Mouse (Mus musculus): Measurements from ENCODE around the gene Nfia.

Gene Nfia

DNA sequence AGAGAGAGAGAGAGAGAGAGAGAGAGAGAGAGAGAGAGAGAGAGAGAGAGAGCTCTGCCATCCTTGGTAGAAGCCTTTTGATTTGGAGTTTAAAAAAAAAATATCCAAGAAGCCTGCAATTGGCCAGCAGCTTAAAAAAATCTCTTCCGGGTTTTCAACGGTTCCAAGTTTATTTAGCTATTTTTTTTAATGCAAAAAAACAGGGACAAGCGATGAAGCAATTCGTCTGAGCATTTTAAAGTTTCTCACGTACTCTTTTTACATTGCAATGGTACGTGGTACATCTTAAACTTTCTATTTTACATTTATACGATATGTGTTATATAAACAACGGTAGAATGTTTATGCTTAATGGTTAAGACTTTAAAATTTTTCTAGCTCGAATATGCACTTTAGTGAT is at the start of gene Nfia:
Gene Nfia (plus strand): TSS at position 94 of the 400 bp plus-strand sequence.
- peak; percentile 74 for DNase-seq

DNA sequence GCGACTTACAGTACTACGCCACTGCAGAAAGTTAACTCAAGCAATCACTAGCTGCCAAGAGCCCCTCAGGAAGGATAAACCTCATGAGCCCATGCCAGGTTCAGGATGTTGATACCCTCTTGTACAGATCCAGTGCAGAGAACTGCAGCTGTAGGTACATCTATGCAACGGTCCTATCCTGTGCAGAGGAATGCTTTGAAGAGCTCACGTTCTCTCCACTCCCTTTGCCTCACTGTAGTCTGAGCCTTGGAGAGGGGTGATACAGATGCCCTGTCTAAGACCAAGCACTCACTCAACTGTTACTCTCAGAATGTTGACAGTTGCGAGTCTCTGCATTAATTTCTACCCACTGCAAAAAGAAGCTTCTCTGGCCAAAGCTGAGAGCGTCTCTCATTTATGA is 49.2 kb upstream of the Nfia start:
- DNase-seq, result no peak

DNA sequence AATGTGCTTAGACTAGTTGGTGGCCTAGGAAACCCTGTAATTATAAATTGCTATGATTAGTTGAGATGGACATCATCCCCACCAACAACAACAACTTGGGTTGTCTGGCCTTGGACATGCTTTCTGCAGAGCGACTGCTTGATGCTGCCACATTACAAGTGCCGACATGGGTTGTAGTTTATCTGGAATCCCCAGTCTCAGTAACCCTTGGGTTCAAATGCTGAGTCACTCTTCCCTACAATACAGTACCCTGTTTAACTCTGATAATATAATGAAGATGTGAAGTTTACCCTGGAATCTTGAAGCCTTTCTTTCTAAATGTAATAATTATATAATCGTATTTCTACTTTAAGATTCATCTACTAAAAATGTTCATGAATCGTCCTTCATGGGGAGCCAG is 44.0 kb upstream of the Nfia start:
- DNase-seq, result no peak

- no peak for DNase-seq
These were observed 42.5 kb upstream of the Nfia start for GRCm38 (mm10) chr4:97729999-97730398.

- DNase-seq, result no peak
These were observed 42.1 kb upstream of the Nfia start for GRCm38 (mm10) chr4:97730416-97730815.

DNA sequence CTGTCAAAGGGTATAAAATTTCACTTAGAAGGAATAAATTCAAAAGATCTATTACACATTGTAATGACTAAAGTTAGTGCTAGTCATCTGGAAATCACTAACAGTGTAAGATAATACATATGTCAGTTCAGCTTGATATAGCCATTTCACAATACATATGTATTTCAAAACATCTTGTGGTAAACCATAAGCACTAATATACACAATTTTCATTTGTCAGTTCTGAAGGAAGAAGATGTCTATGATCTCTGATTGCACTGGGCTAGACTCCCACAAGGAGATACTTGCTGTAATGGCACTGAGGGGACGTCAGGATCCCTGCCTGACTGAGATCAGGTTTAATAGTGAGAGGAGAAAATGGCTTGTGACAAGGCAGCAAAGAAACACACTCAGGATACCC is 39.1 kb upstream of the Nfia start:
- no peak for DNase-seq

GRCm38 (mm10) chr4:97743932-97744331 is 28.6 kb upstream of the Nfia start:
- no peak for DNase-seq

GRCm38 (mm10) chr4:97745296-97746105 is 27.0 kb upstream of the Nfia start:
- DNase-seq, result peak; percentile 80

- no peak for DNase-seq
These were observed 26.2 kb upstream of the Nfia start for GRCm38 (mm10) chr4:97746106-97746900.

GRCm38 (mm10) chr4:97750401-97750800 is 22.1 kb upstream of the Nfia start:
- DNase-seq, result peak; percentile 9

DNA sequence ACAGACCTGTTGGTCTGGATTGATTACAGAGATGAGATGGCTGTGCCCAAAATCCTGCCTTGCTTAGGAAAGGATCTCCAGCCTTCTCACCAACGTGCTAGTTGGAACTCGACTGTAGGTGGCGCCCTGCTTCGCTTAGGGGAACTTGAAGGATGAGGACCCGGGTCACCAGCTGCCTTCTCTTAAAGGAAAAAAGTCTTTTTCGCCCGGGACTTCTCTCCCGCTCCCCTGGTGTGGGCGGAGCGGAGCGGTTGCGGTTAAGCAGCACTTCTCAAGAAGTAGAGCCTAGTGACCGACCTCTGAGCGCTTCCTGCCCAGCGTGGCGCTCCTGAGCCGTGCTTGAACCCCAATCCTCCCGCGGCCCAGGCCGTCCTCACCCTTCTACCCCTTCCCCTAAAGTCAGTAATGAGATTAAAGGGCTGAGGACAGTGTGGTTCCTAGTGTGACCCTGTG is 21.5 kb upstream of the Nfia start:
- DNase-seq, result peak; percentile 95

- DNase-seq, result peak; percentile 83
These were observed 20.9 kb upstream of the Nfia start for GRCm38 (mm10) chr4:97751483-97752251.

GRCm38 (mm10) chr4:97752276-97753010 is 20.1 kb upstream of the Nfia start:
- no peak for DNase-seq

DNA sequence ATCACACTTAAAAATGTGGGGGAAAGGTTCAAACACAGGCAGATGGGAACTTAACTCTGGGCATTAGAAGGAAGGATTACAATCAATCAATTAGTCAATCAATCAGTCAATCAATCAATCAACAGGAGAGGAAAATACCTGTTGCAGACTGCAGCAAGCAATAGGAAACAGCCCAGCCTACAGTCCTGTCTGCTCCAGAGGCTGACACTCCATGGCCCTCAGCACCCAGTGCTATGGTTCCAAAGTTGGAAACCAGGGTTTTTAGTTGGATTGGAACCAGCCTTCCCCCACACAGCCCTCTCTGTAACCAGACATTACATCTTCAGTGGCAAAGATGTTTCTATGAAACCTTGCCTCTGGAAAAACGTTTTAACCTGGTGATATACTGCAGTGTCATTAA is 19.0 kb upstream of the Nfia start:
- peak; percentile 2 for DNase-seq

DNA sequence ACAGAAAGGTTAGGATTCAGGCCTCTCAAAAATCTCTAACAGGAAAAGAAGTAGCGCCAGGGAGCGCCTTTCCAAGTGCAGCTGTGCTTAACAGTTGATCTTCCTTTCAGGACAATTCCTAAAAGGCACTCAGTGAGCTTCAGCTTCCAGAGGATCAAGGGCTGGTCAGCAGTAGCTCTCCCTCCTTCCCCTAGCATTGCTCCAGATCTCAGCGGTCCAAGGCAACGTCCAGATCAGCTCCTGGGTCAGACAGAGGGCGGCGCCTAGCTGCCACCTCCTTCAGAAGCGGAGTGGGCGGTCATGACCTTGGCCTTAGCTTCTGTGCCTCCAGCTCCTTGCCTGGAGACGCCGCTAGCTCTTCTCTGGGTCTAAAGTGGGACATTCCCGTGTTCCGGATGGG is 18.3 kb upstream of the Nfia start:
- peak; percentile 86 for DNase-seq

DNA sequence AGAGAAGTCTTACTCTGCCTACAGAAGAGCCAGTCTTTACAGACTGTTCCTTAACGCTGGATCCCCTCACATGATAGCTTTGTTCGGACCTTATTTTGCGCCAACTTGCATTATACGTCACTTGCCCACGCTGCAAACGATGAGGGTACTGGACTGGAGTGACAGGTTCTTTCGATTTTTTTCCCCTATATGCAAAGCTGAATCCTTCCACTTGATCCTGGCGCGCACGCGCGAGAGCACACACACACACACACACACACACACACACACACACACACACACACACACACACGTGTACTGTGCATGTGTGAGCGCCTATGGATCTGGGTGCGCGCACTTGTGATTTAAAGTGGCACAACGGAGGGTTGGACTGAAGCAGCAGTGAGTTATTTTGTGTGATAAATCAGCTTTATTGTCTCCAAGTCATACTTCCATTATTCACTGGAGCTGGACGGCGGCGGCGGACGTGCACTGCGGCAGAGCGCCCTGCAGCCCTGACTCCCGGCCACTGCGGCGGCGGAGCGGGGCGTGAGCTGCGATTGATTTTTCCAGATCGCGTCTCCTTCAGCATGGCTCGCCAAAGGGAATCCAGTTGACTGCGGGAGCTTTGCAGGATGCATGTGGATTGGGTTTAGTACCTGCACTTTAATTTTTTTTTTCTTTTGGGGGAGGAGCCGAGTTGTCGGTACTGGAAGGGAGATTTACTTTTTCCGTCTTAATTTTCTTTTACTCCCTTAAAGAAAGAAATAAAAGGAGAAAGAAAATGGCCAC is 15.1 kb upstream of the Nfia start:
- DNase-seq, result peak; percentile 73

DNA sequence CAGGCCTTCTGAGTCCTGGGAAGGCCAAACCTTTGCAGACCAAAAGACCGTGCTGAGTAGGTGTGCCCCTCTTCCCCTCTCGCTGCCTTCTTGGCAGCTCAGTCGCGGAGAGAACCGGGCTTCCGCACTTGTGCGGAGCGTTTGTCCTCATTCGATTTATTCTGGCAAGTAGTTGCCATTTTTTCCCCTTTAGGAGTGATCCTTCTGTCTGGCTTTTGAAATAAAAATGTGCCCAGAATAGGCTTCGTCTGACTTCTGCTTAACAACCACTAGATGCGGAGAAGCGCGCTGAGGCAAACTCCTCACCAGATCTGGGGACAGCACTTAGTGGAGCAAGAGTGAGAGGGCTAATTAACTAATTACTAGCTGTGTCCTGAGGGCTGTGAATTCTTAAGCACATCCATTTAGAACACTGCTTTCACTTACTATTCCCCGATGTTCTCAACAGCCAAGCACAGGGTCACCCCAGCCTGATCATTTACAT is 14.5 kb upstream of the Nfia start:
- DNase-seq, result peak; percentile 61

GRCm38 (mm10) chr4:97758661-97759060 is 13.9 kb upstream of the Nfia start:
- peak; percentile 15 for DNase-seq

DNA sequence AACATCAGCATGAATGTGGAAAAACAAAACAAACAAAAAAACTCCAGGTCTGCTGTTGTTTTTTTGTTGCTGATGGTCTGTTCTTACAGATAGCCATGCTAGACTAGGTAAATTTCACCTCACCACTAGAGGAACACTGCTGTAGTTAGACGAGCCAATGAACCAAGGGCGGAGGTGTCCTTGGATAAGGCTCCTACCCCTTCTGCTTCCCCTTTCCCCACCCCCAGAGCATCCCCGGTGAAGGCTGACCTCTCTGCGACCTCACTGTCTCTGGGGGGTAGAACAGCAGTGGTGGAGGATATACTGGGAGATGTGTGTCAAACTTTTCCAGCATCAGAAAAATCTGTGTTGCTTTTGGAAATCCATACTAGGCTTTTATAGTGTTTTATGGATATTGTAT is 7.9 kb upstream of the Nfia start:
- DNase-seq, result no peak

DNA sequence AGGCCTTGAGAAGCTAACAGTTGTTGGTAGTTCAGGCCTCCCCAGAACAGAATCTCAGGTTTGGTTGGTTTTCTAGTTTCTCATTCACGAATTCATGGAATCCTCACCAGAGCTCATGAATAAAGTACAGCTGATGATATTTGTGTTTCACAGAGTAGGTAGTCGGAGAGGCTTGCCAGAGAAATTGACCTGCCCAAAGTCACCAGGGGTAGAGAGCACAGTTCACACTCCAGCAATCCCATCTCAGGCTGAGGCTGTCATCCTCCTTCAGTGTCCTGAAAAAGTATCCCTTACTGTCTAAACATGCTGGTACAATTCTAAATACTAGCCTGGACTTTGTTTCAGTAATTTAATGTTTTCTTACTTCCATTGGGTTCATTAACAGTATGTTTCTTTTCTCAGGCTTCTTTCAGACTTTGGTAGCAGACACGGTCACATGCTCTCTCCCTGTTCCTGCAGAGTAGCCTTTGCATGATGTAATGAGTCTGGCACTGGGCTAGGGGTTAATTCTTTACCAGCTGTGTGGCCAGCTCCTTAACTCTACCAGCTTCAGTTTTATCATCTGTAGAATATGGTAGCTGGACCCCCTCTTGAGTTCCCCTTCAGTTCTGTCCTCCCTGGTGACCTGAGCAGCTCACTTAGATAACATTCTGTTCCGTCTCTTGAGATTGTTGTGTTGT is 7.1 kb upstream of the Nfia start:
- peak; percentile 93 for DNase-seq

DNA sequence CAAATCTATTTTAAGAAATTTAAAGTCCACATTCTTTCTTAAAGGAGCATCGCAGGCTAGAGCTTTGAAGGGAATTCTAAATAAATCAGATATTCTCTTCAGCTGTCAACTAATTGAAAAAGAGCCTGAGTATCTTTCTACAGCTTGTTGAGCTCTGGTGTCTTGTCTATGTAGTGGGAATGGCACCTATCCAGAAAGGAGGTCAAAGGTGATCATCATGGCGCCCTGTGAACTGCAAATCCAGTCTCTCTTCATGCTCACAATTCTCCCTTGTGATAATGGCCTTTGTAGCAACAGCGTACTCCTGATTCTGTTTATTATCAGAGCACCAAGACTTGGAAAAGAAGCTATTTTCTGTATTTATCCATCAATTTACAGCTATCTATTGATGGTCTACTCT is 6.4 kb upstream of the Nfia start:
- peak; percentile 51 for DNase-seq
